Mouse (Mus musculus): ENCODE results near the gene Tmem201. TPM values are rescaled to one million over a fixed set of nuclear protein-coding genes. Genes with fewer than 3 reads are reported as not detected.

Tmem201 gene
- polyA plus RNA-seq, 1 experiment from 2014 or later = 24.0 TPM

DNA sequence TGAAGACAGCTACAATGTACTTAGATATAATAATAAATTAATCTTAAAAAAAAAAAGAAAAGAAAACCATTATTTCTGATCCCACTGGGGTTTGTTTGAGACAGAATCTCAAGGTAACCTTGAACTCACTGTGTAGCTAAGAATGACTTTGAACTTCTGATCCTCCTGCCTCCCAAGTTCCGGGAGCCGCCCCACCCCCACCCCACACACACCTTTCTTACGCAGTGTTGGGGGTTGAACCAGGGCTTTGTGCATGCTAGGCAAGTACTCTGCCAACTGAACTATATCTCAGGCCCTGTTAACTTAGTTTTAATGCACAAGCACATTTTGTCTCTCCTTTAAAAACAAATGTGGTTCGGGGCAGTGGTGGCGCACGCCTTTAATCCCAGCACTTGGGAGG lies 66.7 kb downstream of the Tmem201 start:
- Histone ChIP-seq H3K4me2 (no peak overlapping the region), H3K9ac (no peak overlapping the region), H3K4me3 (replicated peaks) (no peak overlapping the region), H3K27ac (no peak overlapping the region), H3K36me3 (no peaks in the 10 kb centered on the region), H3K9me3 (no peaks in the 10 kb centered on the region), H3K27me3 (replicated peaks) (peaks cover 13% of the 10 kb centered on the region), H3K4me1 (peaks cover 9% of the 10 kb centered on the region; the same call in 1 of the 2 replicates)
- no peak for ATAC-seq (ENCODE audit: insufficient read depth, low FRiP score, low read depth)
- WGBS = 93% methylated on average over 6 of the region's 6 CpGs

DNA sequence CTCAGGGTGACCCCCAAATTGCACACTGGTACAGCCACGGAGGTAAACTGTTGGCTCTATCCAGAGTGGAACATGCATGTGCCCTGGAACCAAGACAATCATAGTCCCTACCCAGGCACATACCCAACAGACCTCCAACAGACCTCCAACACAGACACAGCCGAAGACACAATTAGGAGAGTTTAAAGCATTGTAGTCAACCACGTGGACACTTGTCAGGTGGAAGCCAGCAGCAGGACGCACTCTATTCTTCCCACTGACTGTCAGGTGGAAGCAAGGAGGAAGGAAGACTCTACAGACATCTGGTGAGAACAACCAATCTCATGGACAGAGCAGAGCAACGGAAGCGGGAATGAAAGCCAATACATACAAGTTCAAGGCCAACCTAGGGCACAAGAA lies 72.2 kb downstream of the Tmem201 start:
- Histone ChIP-seq H3K4me3 (replicated peaks) (no peak overlapping the region), H3K9me3 (no peaks in the 10 kb centered on the region), H3K36me3 (no peaks in the 10 kb centered on the region), H3K4me1 (no peaks in the 10 kb centered on the region), H3K9ac (no peak overlapping the region), H3K4me2 (no peak overlapping the region), H3K27me3 (replicated peaks) (no peaks in the 10 kb centered on the region), H3K27ac (no peak overlapping the region)
- WGBS = 87% methylated on average over 6 of the region's 6 CpGs
- ATAC-seq (ENCODE audit: insufficient read depth, low FRiP score, low read depth) = no peak

Other genes with a start within 250 kb of the Tmem201 start
- 47.5 and 47.9 TPM in 2 replicates for gene Ctnnbip1, start 219.8 kb downstream of the Tmem201 start, polyA plus RNA-seq (2015; fragmentation: Nextera tagmentation; extraction: Ambion mirVana)
- gene Clstn1, start 151.6 kb downstream of the Tmem201 start, polyA plus RNA-seq (2015; fragmentation: Nextera tagmentation; extraction: Ambion mirVana) = 47.0 and 48.4 TPM in 2 replicates
- 5.0 and 5.1 TPM in 2 replicates for gene Pik3cd, start 35.5 kb downstream of the Tmem201 start, polyA plus RNA-seq (2015; fragmentation: Nextera tagmentation; extraction: Ambion mirVana)
- 10.4 and 10.6 TPM in 2 replicates for gene Slc25a33, start 36.2 kb upstream of the Tmem201 start, polyA plus RNA-seq (2015; fragmentation: Nextera tagmentation; extraction: Ambion mirVana)
- gene Spsb1, start 217.0 kb upstream of the Tmem201 start, polyA plus RNA-seq (2015; fragmentation: Nextera tagmentation; extraction: Ambion mirVana) = 15.1 and 15.6 TPM in 2 replicates